8 mouse cellular contexts compared by ENCODE assay signal in genomic region chr11:100362979-100363562, GRCm38 (mm10). TPM values are rescaled to one million over a fixed set of nuclear protein-coding genes. Genes with fewer than 3 reads are reported as not detected.
A peak's percentile ranks its signal among the peaks of the same experiment; 100 is the strongest.
DNase-seq lines count a peak whose midpoint lies in the region; ATAC-seq and TF ChIP-seq lines count a peak whose summit lies in the region.

No protein-coding gene starts in this region.

- no peaks in the 10 kb centered on the region for H3K36me3 ChIP-seq in E14TG2a.4 (ENCODE audit: insufficient read depth, low read length)
- no peaks in the 10 kb centered on the region for H3K36me3 ChIP-seq in embryonic facial prominence, embryonic 11.5 days (replicated peaks; ENCODE audit: control insufficient read depth, insufficient read depth, low read depth, low read length)

- 0 out of 2 replicates have a peak, but pooled peaks have one; percentile 16 for ATAC-seq in embryonic facial prominence, embryonic 11.5 days (replicated peaks; ENCODE audit: insufficient number of reproducible peaks, low FRiP score, low TSS enrichment, low read depth)

- H3K27me3 ChIP-seq in E14TG2a.4 (ENCODE audit: insufficient read depth, low read length): peaks cover 11% of the 10 kb centered on the region
- no peaks in the 10 kb centered on the region for H3K27me3 ChIP-seq in embryonic facial prominence, embryonic 11.5 days (ENCODE audit: control insufficient read depth, insufficient read depth, low read length)

- H3K9me3 ChIP-seq in E14TG2a.4 (ENCODE audit: low read length): no peaks in the 10 kb centered on the region
- no peaks in the 10 kb centered on the region for H3K9me3 ChIP-seq in embryonic facial prominence, embryonic 11.5 days (replicated peaks; ENCODE audit: control insufficient read depth, low read length)

- H3K4me2 ChIP-seq in embryonic facial prominence, embryonic 11.5 days (ENCODE audit: low read depth, low read length): no peak overlapping the region

- no peak overlapping the region for H3K27ac ChIP-seq in embryonic facial prominence, embryonic 11.5 days (replicated peaks; ENCODE audit: low read depth, low read length)
- no peak overlapping the region for H3K27ac ChIP-seq in layer of hippocampus, adult 2 months

- WGBS in embryonic facial prominence, embryonic 11.5 days: 13% methylated on average over 12 of the region's 12 CpGs

- no peak overlapping the region for H3K9ac ChIP-seq in embryonic facial prominence, embryonic 11.5 days (replicated peaks; ENCODE audit: low read length)

- TF ChIP-seq CTCF in E14TG2a.4 (conservative IDR thresholded peaks at IDR 0.05; ENCODE audit: low read length): peak; percentile 91
- TF ChIP-seq CTCF in layer of hippocampus, adult 2 months (conservative IDR thresholded peaks at IDR 0.05): peak; percentile 84

- H3K4me1 ChIP-seq in E14TG2a.4 (replicated peaks; ENCODE audit: low read depth, low read length): peaks cover 53% of the 10 kb centered on the region
- H3K4me1 ChIP-seq in embryonic facial prominence, embryonic 11.5 days (ENCODE audit: control insufficient read depth, insufficient read depth, low read length): no peaks in the 10 kb centered on the region

- H3K4me3 ChIP-seq in E14TG2a.4 (replicated peaks; ENCODE audit: low read length): no peak overlapping the region
- no peak overlapping the region for H3K4me3 ChIP-seq in embryonic facial prominence, embryonic 11.5 days (ENCODE audit: low read depth, low read length)
- H3K4me3 ChIP-seq in layer of hippocampus, adult 2 months: no peak overlapping the region

- peak; percentile 75 to 78 for DNase-seq in adrenal gland, postnatal 36 days
- peak; percentile 74 for DNase-seq in embryonic facial prominence, embryonic 11.5 days (ENCODE audit: low spot score)
- peak; percentile 73 to 78 for DNase-seq in heart, postnatal 14 days
- DNase-seq in layer of hippocampus, adult 2 months (ENCODE audit: low spot score in 2 of 2): peak in 1 of 2 experiments; percentile 66
- DNase-seq in lung, postnatal 14 days: peak; percentile 84
- peak; percentile 74 for DNase-seq in right cerebral cortex, adult 18-20 months
- peak; percentile 48 to 76 for DNase-seq in urinary bladder, postnatal 4 days (ENCODE audit: low spot score in 2 of 2)

- intact Hi-C loops in heart, postnatal 14 days (cut with DNase I): loop anchor here (1.0 to 5.0 kb wide), 3 partner anchors 45 to 194 kb away; partner anchors contain the start of gene Klhl11

RNA-seq across cellular contexts. Expression of gene Hap1, which starts 7.1 kb away (rescaled TPM):
- total RNA-seq in adrenal gland, postnatal 36 days (2021): 10 to 100 TPM; 36.0 to 43.8 TPM
- polyA plus RNA-seq in embryonic facial prominence, embryonic 11.5 days (2014; fragmentation: Nextera tagmentation; extraction: Ambion mirVana): 5.5 and 6.2 TPM in 2 replicates
- 1 to 10 TPM; 1.2 to 1.8 TPM for total RNA-seq in heart, postnatal 14 days (2021)
- 100 to 1,000 TPM; 169 to 174 TPM for total RNA-seq in layer of hippocampus, adult 2 months (2021)

RNA-seq across cellular contexts. Expression of gene Gast, which starts 28.9 kb away (rescaled TPM):
- total RNA-seq in adrenal gland, postnatal 36 days (2021): not detected
- polyA plus RNA-seq in embryonic facial prominence, embryonic 11.5 days (2014; fragmentation: Nextera tagmentation; extraction: Ambion mirVana): not detected in 2 replicates
- not detected for total RNA-seq in heart, postnatal 14 days (2021)
- not detected for total RNA-seq in layer of hippocampus, adult 2 months (2021)

RNA-seq across cellular contexts. Expression of gene Jup, which starts 34.5 kb away (rescaled TPM):
- 10 to 100 TPM; 73.9 to 87.1 TPM for total RNA-seq in adrenal gland, postnatal 36 days (2021)
- 31.8 and 37.4 TPM in 2 replicates for polyA plus RNA-seq in embryonic facial prominence, embryonic 11.5 days (2014; fragmentation: Nextera tagmentation; extraction: Ambion mirVana)
- 100 to 1,000 TPM; 232 to 245 TPM for total RNA-seq in heart, postnatal 14 days (2021)
- 10 to 100 TPM; 34.1 to 35.6 TPM for total RNA-seq in layer of hippocampus, adult 2 months (2021)

RNA-seq across cellular contexts. Expression of gene Eif1, which starts 43.4 kb away (rescaled TPM):
- total RNA-seq in adrenal gland, postnatal 36 days (2021): 1,000 to 10,000 TPM; 1,327 to 1,427 TPM
- polyA plus RNA-seq in embryonic facial prominence, embryonic 11.5 days (2014; fragmentation: Nextera tagmentation; extraction: Ambion mirVana): 1,683 and 1,757 TPM in 2 replicates
- 1,000 to 10,000 TPM; 1,264 to 1,321 TPM for total RNA-seq in heart, postnatal 14 days (2021)
- total RNA-seq in layer of hippocampus, adult 2 months (2021): 100 to 1,000 TPM; 713 to 750 TPM

RNA-seq across cellular contexts. Expression of gene P3h4, which starts 51.6 kb away (rescaled TPM):
- total RNA-seq in adrenal gland, postnatal 36 days (2021): 10 to 100 TPM; 26.3 to 40.5 TPM
- polyA plus RNA-seq in embryonic facial prominence, embryonic 11.5 days (2014; fragmentation: Nextera tagmentation; extraction: Ambion mirVana): 33.0 and 37.1 TPM in 2 replicates
- total RNA-seq in heart, postnatal 14 days (2021): 10 to 100 TPM; 19.1 to 19.9 TPM
- 1 to 10 TPM; 9.4 to 9.5 TPM for total RNA-seq in layer of hippocampus, adult 2 months (2021)

Comparison
In these comparisons a context has a peak if more than half of its experiments do, and no peak if none do; other contexts are left out.
1. RNA of gene Hap1, which starts 7.1 kb away (total RNA-seq): 169 to 174 TPM in layer of hippocampus, adult 2 months and 36.0 to 43.8 TPM in adrenal gland, postnatal 36 days; 1.2 to 1.8 TPM in heart, postnatal 14 days; every median in the first group is over 10 times any median in the second.